Mouse (Mus musculus) forebrain, embryonic 16.5 days (tissue): Measurements from ENCODE around the gene Stard7. TPM values are rescaled to one million over a fixed set of nuclear protein-coding genes. Genes with fewer than 3 reads are reported as not detected.

Source experiments
- ATAC-seq: fragments of 200-750 bp; cut with Nextera tagmentation; 2 replicates; pipeline ENCODE4 v1.8.0; 2017; ENCODE audit warnings: mild to moderate bottlenecking, moderate library complexity
- H3K27ac ChIP-seq: fragments of 300-500 bp; sonication (generic); 2 replicates; pipeline ENCODE4 v1.5.1; 2014; ENCODE audit warnings: low read length, control low read depth
- H3K27me3 ChIP-seq: fragments of 300-500 bp; sonication (generic); replicated peaks from 2 replicates; pipeline ENCODE4 v1.6.1; 2014; ENCODE audit warnings: low read length; ENCODE audit not compliant: control insufficient read depth, insufficient read depth
- H3K36me3 ChIP-seq: fragments of 300-500 bp; sonication (generic); 2 replicates; pipeline ENCODE4 v1.6.1; 2014; ENCODE audit not compliant: control insufficient read depth, insufficient read depth
- H3K4me1 ChIP-seq: fragments of 300-500 bp; sonication (generic); replicated peaks from 2 replicates; pipeline ENCODE4 v1.6.1; 2014; ENCODE audit warnings: low read length; ENCODE audit not compliant: control insufficient read depth, insufficient read depth
- H3K4me2 ChIP-seq: fragments of 300-500 bp; sonication (generic); 2 replicates; pipeline ENCODE4 v1.6.1; 2014; ENCODE audit warnings: mild to moderate bottlenecking, low read length, control low read depth
- H3K4me3 ChIP-seq: fragments of 300-500 bp; sonication (generic); replicated peaks from 2 replicates; pipeline ENCODE4 v1.5.1; 2014; ENCODE audit warnings: mild to moderate bottlenecking, low read length, control low read depth
- H3K9ac ChIP-seq: fragments of 300-500 bp; sonication (generic); replicated peaks from 2 replicates; pipeline ENCODE4 v1.6.1; 2014; ENCODE audit warnings: low read depth, low read length, control low read depth
- H3K9me3 ChIP-seq: fragments of 300-500 bp; sonication (generic); 2 replicates; pipeline ENCODE4 v1.6.1; 2016; ENCODE audit warnings: low read length; ENCODE audit not compliant: control insufficient read depth
- WGBS: fragments of 180-500 bp; shearing (Covaris S2); extraction: QIAGEN DNeasy Blood & Tissue Kit; methylation state at CpG from one replicate; pipeline ENCODE4 v1.1.7; 2014; 5-methylcytosine and 5-hydroxymethylcytosine counted together
- polyA plus RNA-seq: library from polyadenylated mRNA; unstranded; fragments of >200 nt; fragmentation: Nextera tagmentation; extraction: Ambion mirVana; gene quantifications from 2 replicates; pipeline ENCODE4 v1.2.1, GENCODE M21; 2015

The Stard7 gene
- polyA plus RNA-seq, 1 experiment from 2014 or later, result 98.3 TPM

GRCm38 (mm10) chr2:127338012-127338411, 68.0 kb downstream of the Stard7 start:
- no peak overlapping the region for H3K9ac ChIP-seq
- peaks cover 9% of the 10 kb centered on the region; the same call in 1 of the 2 replicates for H3K4me1 ChIP-seq
- ATAC-seq, result no peak
- H3K36me3 ChIP-seq, result no peaks in the 10 kb centered on the region
- H3K4me3 ChIP-seq, result no peak overlapping the region
- no peak overlapping the region for H3K4me2 ChIP-seq
- no peaks in the 10 kb centered on the region for H3K9me3 ChIP-seq
- WGBS, result 71% methylated on average over 7 of the region's 7 CpGs
- no peak overlapping the region for H3K27ac ChIP-seq
- H3K27me3 ChIP-seq, result peaks cover 24% of the 10 kb centered on the region

- no peaks in the 10 kb centered on the region for H3K9me3 ChIP-seq
- H3K27ac ChIP-seq, result no peak within 1 kb of the TSS
- H3K4me2 ChIP-seq, result no peak within 1 kb of the TSS
- H3K9ac ChIP-seq, result no peak within 1 kb of the TSS
- whole genome bisulfite sequencing, result 69% methylated on average over 4 of the region's 4 CpGs
- no peaks in the 10 kb centered on the region for H3K36me3 ChIP-seq
- no peak for ATAC-seq
- H3K27me3 ChIP-seq, result peaks cover 24% of the 10 kb centered on the region
- peaks cover 9% of the 10 kb centered on the region; the same call in 1 of the 2 replicates for H3K4me1 ChIP-seq
- H3K4me3 ChIP-seq, result no peak within 1 kb of the TSS; the same call in 1 of the 2 replicates
These were observed 68.4 kb downstream of the Stard7 start, which contains the start of gene Astl for GRCm38 (mm10) chr2:127338416-127338815. TSS of gene Astl (plus strand) at chr2:127338639.

- WGBS, result 69% methylated on average over 4 of the region's 4 CpGs
- Histone ChIP-seq H3K27ac (no peak overlapping the region), H3K4me2 (no peak overlapping the region), H3K9me3 (no peaks in the 10 kb centered on the region), H3K27me3 (peaks cover 24% of the 10 kb centered on the region), H3K4me1 (peaks cover 9% of the 10 kb centered on the region; the same call in 1 of the 2 replicates), H3K9ac (no peak overlapping the region), H3K36me3 (no peaks in the 10 kb centered on the region), H3K4me3 (no peak overlapping the region)
- no peak for ATAC-seq
These were observed 68.8 kb downstream of the Stard7 start for GRCm38 (mm10) chr2:127338833-127339232.

GRCm38 (mm10) chr2:127339262-127339661, 69.2 kb downstream of the Stard7 start:
- Histone ChIP-seq H3K36me3 (no peaks in the 10 kb centered on the region), H3K9ac (no peak overlapping the region), H3K27me3 (peaks cover 24% of the 10 kb centered on the region), H3K27ac (no peak overlapping the region), H3K9me3 (no peaks in the 10 kb centered on the region), H3K4me2 (no peak overlapping the region), H3K4me3 (no peak overlapping the region), H3K4me1 (peaks cover 9% of the 10 kb centered on the region; the same call in 1 of the 2 replicates)
- no peak for ATAC-seq
- 82% methylated on average over 6 of the region's 6 CpGs for WGBS

- Histone ChIP-seq H3K4me2 (no peak overlapping the region), H3K4me3 (no peak overlapping the region), H3K36me3 (no peaks in the 10 kb centered on the region), H3K4me1 (0 out of 2 replicates have a peak, but pooled peaks cover 4% of the 10 kb centered on the region), H3K27me3 (peaks cover 12% of the 10 kb centered on the region), H3K27ac (no peak overlapping the region), H3K9ac (no peak overlapping the region), H3K9me3 (no peaks in the 10 kb centered on the region)
- no peak for ATAC-seq
- WGBS, result 11% methylated on average over 3 of the region's 3 CpGs
These were observed 71.1 kb downstream of the Stard7 start for GRCm38 (mm10) chr2:127341159-127341558.

- Histone ChIP-seq H3K9me3 (no peaks in the 10 kb centered on the region), H3K27me3 (no peaks in the 10 kb centered on the region), H3K27ac (no peak overlapping the region), H3K9ac (no peak overlapping the region), H3K4me1 (no peaks in the 10 kb centered on the region), H3K4me3 (no peak overlapping the region), H3K36me3 (no peaks in the 10 kb centered on the region), H3K4me2 (no peak overlapping the region)
- ATAC-seq, result no peak
- WGBS, result 73% methylated on average over 1 of the region's 1 CpGs
These were observed 76.3 kb downstream of the Stard7 start for GRCm38 (mm10) chr2:127346334-127346733.

GRCm38 (mm10) chr2:127347147-127347985, 77.3 kb downstream of the Stard7 start:
- ATAC-seq, result no peak
- 85% methylated on average over 13 of the region's 13 CpGs for WGBS
- no peak overlapping the region for H3K27ac ChIP-seq
- no peak overlapping the region for H3K9ac ChIP-seq
- no peak overlapping the region for H3K4me2 ChIP-seq
- H3K36me3 ChIP-seq, result no peaks in the 10 kb centered on the region
- no peaks in the 10 kb centered on the region for H3K27me3 ChIP-seq
- no peaks in the 10 kb centered on the region for H3K4me1 ChIP-seq
- no peaks in the 10 kb centered on the region for H3K9me3 ChIP-seq
- no peak overlapping the region for H3K4me3 ChIP-seq

Other genes starting within 250 kb of the Stard7 start
- gene Blvra, start 199.6 kb upstream of the Stard7 start, polyA plus RNA-seq, result 30.6 and 31.0 TPM in 2 replicates
- 33.5 and 40.8 TPM in 2 replicates for gene Ncaph, start 136.3 kb upstream of the Stard7 start, polyA plus RNA-seq
- gene Itpripl1, start 126.8 kb upstream of the Stard7 start, polyA plus RNA-seq, result 16.5 and 19.1 TPM in 2 replicates
- gene 1810024B03Rik, start 61.9 kb upstream of the Stard7 start, polyA plus RNA-seq, result 0.98 and 1.3 TPM in 2 replicates
- gene Snrnp200, start 61.8 kb upstream of the Stard7 start, polyA plus RNA-seq, result 64.0 and 64.6 TPM in 2 replicates
- 67.0 and 69.3 TPM in 2 replicates for gene Ciao1, start 22.4 kb upstream of the Stard7 start, polyA plus RNA-seq
- 49.0 and 50.1 TPM in 2 replicates for gene Tmem127, start 22.3 kb upstream of the Stard7 start, polyA plus RNA-seq
- gene Dusp2, start 65.9 kb downstream of the Stard7 start, polyA plus RNA-seq, result 6.6 and 7.7 TPM in 2 replicates
- gene Astl, start 68.4 kb downstream of the Stard7 start, polyA plus RNA-seq, result not detected in 2 replicates
- 0.62 and 0.68 TPM in 2 replicates for gene Adra2b, start 93.0 kb downstream of the Stard7 start, polyA plus RNA-seq
- gene Gpat2, start 155.0 kb downstream of the Stard7 start, polyA plus RNA-seq, result 0.09 and 0.13 TPM in 2 replicates
- gene Fahd2a, start 174.3 kb downstream of the Stard7 start, polyA plus RNA-seq, result 26.1 and 26.8 TPM in 2 replicates